In the genomic region with DNA sequence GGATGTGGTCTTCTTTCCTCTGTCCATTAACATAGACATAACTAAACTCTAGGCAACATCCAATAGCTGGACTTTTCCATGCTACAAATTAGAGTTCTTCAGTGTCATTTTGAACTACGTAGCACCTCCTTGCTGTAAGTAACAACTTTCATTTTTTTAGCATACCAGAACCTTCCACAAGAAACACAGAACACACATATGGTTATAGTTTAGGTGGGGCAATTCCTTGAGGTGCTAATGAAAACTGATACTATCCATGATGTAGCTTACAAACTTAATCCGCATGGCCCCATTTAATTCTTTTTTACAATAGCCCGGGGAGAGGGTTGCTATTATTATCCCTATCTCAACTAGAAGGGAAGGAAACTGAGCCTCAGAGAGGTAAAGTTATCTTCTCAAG, we compare ENCODE assay signal across 39 mouse cellular contexts. TPM values are rescaled to one million over a fixed set of nuclear protein-coding genes. Genes with fewer than 3 reads are reported as not detected.
"Had no signal": no experiment of that assay in that cellular context is flagged by ENCODE, and none has a peak within 500 bp of the region (broad histone marks: within the 10 kb centered on the region; RNA-seq: fewer than 3 reads in every experiment).

No protein-coding gene starts in this region.

- H3K4me3 ChIP-seq: heart, adult 2 months; heart, embryonic 10.5 days; heart, embryonic 12.5 days; heart, embryonic 13.5 days; heart, embryonic 15.5 days; hindbrain, embryonic 10.5 days; hindbrain, embryonic 12.5 days; hindbrain, embryonic 13.5 days; hindbrain, embryonic 15.5 days; intestine, embryonic 15.5 days; layer of hippocampus, adult 2 months had no signal

- H3K27ac ChIP-seq: heart, adult 2 months; heart, embryonic 10.5 days; heart, embryonic 13.5 days; heart, embryonic 15.5 days; hindbrain, embryonic 10.5 days; hindbrain, embryonic 12.5 days; hindbrain, embryonic 13.5 days; hindbrain, embryonic 14.5 days; hindbrain, embryonic 15.5 days; hindbrain, postnatal 0 days; intestine, embryonic 15.5 days; kidney, postnatal 0 days; layer of hippocampus, adult 2 months had no signal

- H3K27me3 ChIP-seq: heart, embryonic 12.5 days; heart, embryonic 13.5 days; heart, embryonic 15.5 days; hindbrain, embryonic 12.5 days; hindbrain, embryonic 13.5 days; hindbrain, embryonic 15.5 days; intestine, embryonic 15.5 days had no signal

- H3K9me3 ChIP-seq: heart, embryonic 10.5 days; heart, embryonic 12.5 days; heart, embryonic 13.5 days; heart, embryonic 15.5 days; hindbrain, embryonic 10.5 days; hindbrain, embryonic 12.5 days; hindbrain, embryonic 13.5 days; hindbrain, embryonic 15.5 days; intestine, embryonic 15.5 days had no signal

- H3K9ac ChIP-seq: heart, embryonic 12.5 days; heart, embryonic 13.5 days; heart, embryonic 15.5 days; hindbrain, embryonic 12.5 days; hindbrain, embryonic 13.5 days; hindbrain, embryonic 14.5 days; hindbrain, embryonic 15.5 days; intestine, embryonic 15.5 days had no signal

- H3K36me3 ChIP-seq: heart, embryonic 10.5 days; heart, embryonic 12.5 days; heart, embryonic 13.5 days; heart, embryonic 15.5 days; hindbrain, embryonic 10.5 days; hindbrain, embryonic 12.5 days; hindbrain, embryonic 13.5 days; hindbrain, embryonic 15.5 days; intestine, embryonic 15.5 days had no signal

- ATAC-seq: hindbrain, embryonic 16.5 days; hindbrain, postnatal 0 days; inflammation-experienced regulatory T-cells, adult 6 months; intestine, embryonic 15.5 days; intestine, embryonic 16.5 days; intestine, postnatal 0 days had no signal

- H3K4me1 ChIP-seq: hindbrain, embryonic 10.5 days; hindbrain, embryonic 12.5 days; hindbrain, embryonic 13.5 days; hindbrain, embryonic 15.5 days; intestine, embryonic 15.5 days had no signal

- H3K4me2 ChIP-seq: heart, embryonic 11.5 days; heart, embryonic 12.5 days; heart, embryonic 13.5 days; heart, embryonic 15.5 days; hindbrain, embryonic 12.5 days; hindbrain, embryonic 13.5 days; hindbrain, embryonic 14.5 days; hindbrain, embryonic 15.5 days; intestine, embryonic 15.5 days had no signal

- DNase-seq: heart, adult 2 months; heart, postnatal 10 days; heart, postnatal 14 days; heart, postnatal 36 days; heart, postnatal 4 days; kidney, adult 11 months; kidney, adult 18-20 months; kidney, adult 2 months; kidney, adult 8-10 months; kidney, adult 9 months; kidney, postnatal 10 days; kidney, postnatal 14 days; kidney, postnatal 25 days; kidney, postnatal 36 days; kidney, postnatal 4 days; layer of hippocampus, adult 9-11 months; layer of hippocampus, postnatal 36 days had no signal

RNA-seq across cellular contexts. Expression of gene Ankrd22, which starts 8.2 kb away (rescaled TPM):
- polyA plus RNA-seq: heart, embryonic 10.5 days; heart, embryonic 11.5 days; heart, embryonic 12.5 days; heart, embryonic 14.5 days; heart, postnatal 0 days; hindbrain, embryonic 10.5 days; hindbrain, embryonic 11.5 days; hindbrain, embryonic 12.5 days; hindbrain, embryonic 13.5 days; hindbrain, embryonic 14.5 days; hindbrain, embryonic 15.5 days; hindbrain, embryonic 16.5 days; hindbrain, postnatal 0 days; inflammation-experienced regulatory T-cells, adult 6 months; kidney, adult 2 months; kidney, embryonic 14.5 days had no signal
